Mouse (Mus musculus): ENCODE measurements at regions not wholly inside any gene's neighbourhood (a gene's known extent, or its start where the extent isn't known, plus 50 kb on each side); places are given as distances from the start of the nearest gene placed in this dataset.

DNA sequence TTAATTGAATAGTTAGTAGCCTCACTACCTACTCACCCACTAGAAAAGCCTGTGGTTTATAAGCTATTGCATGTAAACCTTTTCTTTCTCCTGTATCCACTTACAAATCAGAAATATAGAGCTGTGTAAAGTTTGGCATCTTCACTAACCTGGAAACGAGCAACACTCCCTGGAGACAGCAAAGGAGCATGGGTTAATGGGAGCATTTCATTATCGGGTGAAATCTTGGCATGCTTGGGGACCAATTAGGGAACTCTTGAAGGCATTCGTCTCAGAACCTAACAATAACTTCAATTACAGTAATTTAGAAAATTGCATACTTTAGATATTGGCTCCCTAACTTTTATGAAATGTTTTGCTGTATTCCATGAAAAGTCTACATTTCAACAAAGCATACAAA lies 558.8 kb downstream of the Edem1 start:
- no peak for DNase-seq (ENCODE audit: extremely low read depth)
- H3K9me3 ChIP-seq (replicated peaks; ENCODE audit: low read length): no peaks in the 10 kb centered on the region
- no peak overlapping the region for H3K4me3 ChIP-seq (replicated peaks in 1 of 3; ENCODE audit: low read depth in 2 of 3, low read length in 2 of 3, poor library complexity in 1 of 3)
- no peak overlapping the region for H3K9ac ChIP-seq (ENCODE audit: insufficient read depth, low read depth)
- H3K27me3 ChIP-seq (replicated peaks): no peaks in the 10 kb centered on the region
- TF ChIP-seq POLR2AphosphoS2 (IDR thresholded peaks at IDR 0.05; ENCODE audit: low read depth, low read length) (no peak), NRF1 (IDR thresholded peaks at IDR 0.05; ENCODE audit: low read depth, low read length) (no peak)
- no peaks in the 10 kb centered on the region for H3K36me3 ChIP-seq (replicated peaks in 1 of 2; ENCODE audit: control insufficient read depth in 1 of 2, insufficient read depth in 1 of 2, low read length in 1 of 2)
- H3K27ac ChIP-seq (ENCODE audit: insufficient read depth, low read depth): no peak overlapping the region
- no peaks in the 10 kb centered on the region for H3K79me2 ChIP-seq (replicated peaks; ENCODE audit: control insufficient read depth, extremely low read depth, insufficient read depth, poor library complexity, severe bottlenecking)
- dilution Hi-C loops (cut with MboI; ENCODE audit: extremely low pct_ligation_motif_present, extremely low pct_unique_long_range_greater_than_20kb, low sequenced_read_pairs): no loop called here
- in situ Hi-C loops (cut with MboI; ENCODE audit: low pct_ligation_motif_present, low pct_unique_long_range_greater_than_20kb, low sequenced_read_pairs): no loop called here
- no peak overlapping the region for H3K4me2 ChIP-seq (ENCODE audit: insufficient read depth, low read depth, poor library complexity, severe bottlenecking)
- H3K4me1 ChIP-seq (ENCODE audit: control insufficient read depth in 1 of 2, insufficient read depth in 2 of 2): no peaks in the 10 kb centered on the region

DNA sequence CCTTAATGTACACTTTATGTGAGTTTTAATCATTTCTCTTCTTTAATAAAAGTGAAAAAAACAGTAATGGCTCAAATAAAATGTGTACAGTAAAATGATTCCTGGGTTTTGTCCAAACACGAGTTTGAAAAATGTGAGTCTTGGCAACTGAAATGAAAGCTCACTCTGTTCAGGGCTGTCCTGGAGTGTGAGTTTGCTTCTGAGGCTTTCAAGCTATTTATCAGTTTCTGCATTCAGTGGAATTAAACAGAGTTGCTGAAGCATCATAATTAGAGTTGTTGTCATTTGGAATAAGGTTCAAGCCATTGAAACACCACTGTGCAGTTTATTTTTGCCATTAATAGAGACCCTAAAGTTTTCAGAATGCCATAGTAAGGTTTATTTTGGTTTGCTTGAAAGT lies 561.3 kb downstream of the Edem1 start:
- Histone ChIP-seq H3K4me2 (ENCODE audit: insufficient read depth, low read depth, poor library complexity, severe bottlenecking) (no peak overlapping the region), H3K79me2 (replicated peaks; ENCODE audit: control insufficient read depth, extremely low read depth, insufficient read depth, poor library complexity, severe bottlenecking) (no peaks in the 10 kb centered on the region), H3K4me3 (replicated peaks in 1 of 3; ENCODE audit: low read depth in 2 of 3, low read length in 2 of 3, poor library complexity in 1 of 3) (no peak overlapping the region), H3K4me1 (ENCODE audit: control insufficient read depth in 1 of 2, insufficient read depth in 2 of 2) (no peaks in the 10 kb centered on the region), H3K27ac (ENCODE audit: insufficient read depth, low read depth) (no peak overlapping the region), H3K9ac (ENCODE audit: insufficient read depth, low read depth) (no peak overlapping the region), H3K27me3 (replicated peaks) (no peaks in the 10 kb centered on the region), H3K9me3 (replicated peaks; ENCODE audit: low read length) (no peaks in the 10 kb centered on the region), H3K36me3 (replicated peaks in 1 of 2; ENCODE audit: control insufficient read depth in 1 of 2, insufficient read depth in 1 of 2, low read length in 1 of 2) (no peaks in the 10 kb centered on the region)
- no peak for DNase-seq (ENCODE audit: extremely low read depth)
- in situ Hi-C loops (cut with MboI; ENCODE audit: low pct_ligation_motif_present, low pct_unique_long_range_greater_than_20kb, low sequenced_read_pairs): no loop called here
- dilution Hi-C loops (cut with MboI; ENCODE audit: extremely low pct_ligation_motif_present, extremely low pct_unique_long_range_greater_than_20kb, low sequenced_read_pairs): no loop called here
- no peak for TF ChIP-seq MYC (IDR thresholded peaks at IDR 0.05; ENCODE audit: low read depth, low read length)
- no peak for TF ChIP-seq BHLHE40 (IDR thresholded peaks at IDR 0.05; ENCODE audit: low read depth, low read length)
- no peak for TF ChIP-seq ELF1 (IDR thresholded peaks at IDR 0.05; ENCODE audit: low read depth, low read length)
- no peak for TF ChIP-seq PAX5 (IDR thresholded peaks at IDR 0.05; ENCODE audit: low read length)
- TF ChIP-seq ZC3H11A (IDR thresholded peaks at IDR 0.05; ENCODE audit: low read depth, low read length): no peak
- TF ChIP-seq TCF12 (IDR thresholded peaks at IDR 0.05; ENCODE audit: low read depth, low read length): no peak
- no peak for TF ChIP-seq MXI1 (IDR thresholded peaks at IDR 0.05; ENCODE audit: low read depth, low read length)
- no peak for TF ChIP-seq ZMIZ1 (IDR thresholded peaks at IDR 0.05; ENCODE audit: low read depth, low read length)
- TF ChIP-seq MAX (IDR thresholded peaks at IDR 0.05; ENCODE audit: low read length): no peak
- TF ChIP-seq NELFE (IDR thresholded peaks at IDR 0.05; ENCODE audit: low read depth, low read length): no peak
- TF ChIP-seq MAZ (IDR thresholded peaks at IDR 0.05; ENCODE audit: low read depth, low read length): no peak
- no peak for TF ChIP-seq POLR2A (IDR thresholded peaks at IDR 0.05; ENCODE audit: low read depth, low read length)
- no peak for TF ChIP-seq SMC3 (IDR thresholded peaks at IDR 0.05; ENCODE audit: low read depth, low read length)

GRCm38 (mm10) chr6:109398690-109399089 lies 570.2 kb downstream of the Edem1 start:
- Histone ChIP-seq H3K27ac (ENCODE audit: insufficient read depth, low read depth) (no peak overlapping the region), H3K27me3 (replicated peaks) (no peaks in the 10 kb centered on the region), H3K9ac (ENCODE audit: insufficient read depth, low read depth) (no peak overlapping the region), H3K4me2 (ENCODE audit: insufficient read depth, low read depth, poor library complexity, severe bottlenecking) (no peak overlapping the region), H3K4me3 (replicated peaks in 1 of 3; ENCODE audit: low read depth in 2 of 3, low read length in 2 of 3, poor library complexity in 1 of 3) (no peak overlapping the region), H3K79me2 (replicated peaks; ENCODE audit: control insufficient read depth, extremely low read depth, insufficient read depth, poor library complexity, severe bottlenecking) (no peaks in the 10 kb centered on the region), H3K4me1 (ENCODE audit: control insufficient read depth in 1 of 2, insufficient read depth in 2 of 2) (no peaks in the 10 kb centered on the region), H3K36me3 (replicated peaks in 1 of 2; ENCODE audit: control insufficient read depth in 1 of 2, insufficient read depth in 1 of 2, low read length in 1 of 2) (no peaks in the 10 kb centered on the region), H3K9me3 (replicated peaks; ENCODE audit: low read length) (no peaks in the 10 kb centered on the region)
- in situ Hi-C loops (cut with MboI; ENCODE audit: low pct_ligation_motif_present, low pct_unique_long_range_greater_than_20kb, low sequenced_read_pairs) (no loop called here), dilution Hi-C loops (cut with MboI; ENCODE audit: extremely low pct_ligation_motif_present, extremely low pct_unique_long_range_greater_than_20kb, low sequenced_read_pairs) (no loop called here)
- DNase-seq (ENCODE audit: extremely low read depth): peak; percentile 48
- no peak for TF ChIP-seq UBTF (IDR thresholded peaks at IDR 0.05; ENCODE audit: low read depth, low read length)
- TF ChIP-seq JUND (conservative IDR thresholded peaks at IDR 0.05; ENCODE audit: low read depth, low read length): no peak
- TF ChIP-seq USF2 (conservative IDR thresholded peaks at IDR 0.05; ENCODE audit: low read depth, low read length): no peak
- no peak for TF ChIP-seq USF1 (IDR thresholded peaks at IDR 0.05; ENCODE audit: low read depth, low read length)
- no peak for TF ChIP-seq HCFC1 (IDR thresholded peaks at IDR 0.05; ENCODE audit: low read depth, low read length)
- TF ChIP-seq SMC3 (IDR thresholded peaks at IDR 0.05; ENCODE audit: low read depth, low read length): peak; percentile 44
- TF ChIP-seq GABPA (IDR thresholded peaks at IDR 0.05; ENCODE audit: insufficient replicate concordance, low read depth, low read length): no peak
- no peak for TF ChIP-seq ZMIZ1 (IDR thresholded peaks at IDR 0.05; ENCODE audit: low read depth, low read length)
- no peak for TF ChIP-seq BHLHE40 (IDR thresholded peaks at IDR 0.05; ENCODE audit: low read depth, low read length)
- no peak for TF ChIP-seq NELFE (IDR thresholded peaks at IDR 0.05; ENCODE audit: low read depth, low read length)
- TF ChIP-seq MXI1 (IDR thresholded peaks at IDR 0.05; ENCODE audit: low read depth, low read length): no peak
- TF ChIP-seq KAT2A (IDR thresholded peaks at IDR 0.05; ENCODE audit: insufficient replicate concordance, low read length): no peak
- no peak for TF ChIP-seq POLR2A (IDR thresholded peaks at IDR 0.05; ENCODE audit: low read depth, low read length)
- peak; percentile 63 for TF ChIP-seq ZNF384 (IDR thresholded peaks at IDR 0.05; ENCODE audit: low read depth, low read length)
- no peak for TF ChIP-seq TBP (conservative IDR thresholded peaks at IDR 0.05; ENCODE audit: low read depth, low read length)
- TF ChIP-seq ELF1 (IDR thresholded peaks at IDR 0.05; ENCODE audit: low read depth, low read length): no peak
- TF ChIP-seq ZKSCAN1 (IDR thresholded peaks at IDR 0.05; ENCODE audit: borderline replicate concordance, low read depth, low read length): no peak
- TF ChIP-seq PAX5 (IDR thresholded peaks at IDR 0.05; ENCODE audit: low read length): no peak
- TF ChIP-seq JUN (IDR thresholded peaks at IDR 0.05; ENCODE audit: insufficient read depth, low read depth, low read length): no peak
- TF ChIP-seq CTCF (conservative IDR thresholded peaks at IDR 0.05 in 1 of 2, IDR thresholded peaks at IDR 0.05 in 1 of 2; ENCODE audit: low read depth in 2 of 2, low read length in 2 of 2): peak in 1 of 2 experiments; percentile 63; a peak in 3 of 4 replicates
